Mouse (Mus musculus) CH12.LX (cell line): ENCODE measurements at regions not wholly inside any gene's neighbourhood (a gene's known extent, or its start where the extent isn't known, plus 50 kb on each side); places are given as distances from the start of the nearest gene placed in this dataset.

Experiments
- BHLHE40 ChIP-seq: IDR thresholded peaks from 2 replicates; pipeline ENCODE4 v1.6.1; 2011; ENCODE audit warnings: mild to moderate bottlenecking, low read depth, low read length, improper control_type of control experiment
- CTCF ChIP-seq, 2 experiments: IDR thresholded peaks in 1 of 2; conservative IDR thresholded peaks in 1 of 2; 2 replicates each; pipeline ENCODE4 v1.5.1; 2011 to 2012; ENCODE audit warnings: low read depth in 2 of 2, low read length in 2 of 2, improper control_type of control experiment in 1 of 2, inconsistent platforms in 1 of 2, mild to moderate bottlenecking in 1 of 2, moderate library complexity in 1 of 2
- EP300 ChIP-seq: IDR thresholded peaks from 2 replicates; pipeline ENCODE4 v1.6.1; 2011; ENCODE audit warnings: low read length, improper control_type of control experiment
- GABPA ChIP-seq: IDR thresholded peaks from 2 replicates; pipeline ENCODE4 v1.6.1; 2012; ENCODE audit warnings: low read depth, low read length, improper control_type of control experiment, inconsistent platforms; ENCODE audit not compliant: insufficient replicate concordance
- JUND ChIP-seq: conservative IDR thresholded peaks from 2 replicates; pipeline ENCODE4 v1.6.1; 2011; ENCODE audit warnings: low read depth, low read length, improper control_type of control experiment
- MAFK ChIP-seq: IDR thresholded peaks from 2 replicates; pipeline ENCODE4 v1.6.1; 2011; ENCODE audit warnings: low read length, improper control_type of control experiment; ENCODE audit not compliant: insufficient replicate concordance
- POLR2A ChIP-seq: IDR thresholded peaks from 2 replicates; pipeline ENCODE4 v1.6.1; 2011; ENCODE audit warnings: low read depth, mild to moderate bottlenecking, improper control_type of control experiment, low read length
- POLR2AphosphoS2 ChIP-seq: IDR thresholded peaks from 2 replicates; pipeline ENCODE4 v1.6.1; 2011; ENCODE audit warnings: low read depth, low read length, improper control_type of control experiment
- RCOR1 ChIP-seq: conservative IDR thresholded peaks from 2 replicates; pipeline ENCODE4 v1.6.1; 2012; ENCODE audit warnings: low read depth, mild to moderate bottlenecking, inconsistent platforms, low read length, improper control_type of control experiment
- SMC3 ChIP-seq: IDR thresholded peaks from 2 replicates; pipeline ENCODE4 v1.6.1; 2011; ENCODE audit warnings: low read depth, low read length, improper control_type of control experiment
- TCF12 ChIP-seq: IDR thresholded peaks from 2 replicates; pipeline ENCODE4 v1.6.1; 2014; ENCODE audit warnings: low read depth, mild to moderate bottlenecking, inconsistent platforms, low read length, improper control_type of control experiment
- UBTF ChIP-seq: IDR thresholded peaks from 2 replicates; pipeline ENCODE4 v1.6.1; 2012; ENCODE audit warnings: low read depth, mild to moderate bottlenecking, inconsistent platforms, low read length, improper control_type of control experiment, moderate library complexity

- TF ChIP-seq POLR2AphosphoS2 (no peak), JUND (no peak), RCOR1 (no peak), EP300 (no peak), GABPA (no peak), SMC3 (no peak), POLR2A (no peak), MAFK (no peak), CTCF (conservative IDR thresholded peaks at IDR 0.05 in 1 of 2, IDR thresholded peaks at IDR 0.05 in 1 of 2; ENCODE audit: low read depth in 2 of 2, low read length in 2 of 2) (no peak), UBTF (no peak), TCF12 (no peak), BHLHE40 (no peak)
Measured at GRCm38 (mm10) chr11:20935063-20935370, 104.2 kb upstream of the Lgalsl start.
